Mouse (Mus musculus) bone marrow, adult 2 months (tissue): ENCODE results near the gene Iqsec3. TPM values are rescaled to one million over a fixed set of nuclear protein-coding genes. Genes with fewer than 3 reads are reported as not detected.

Experiments used
- H3K27ac ChIP-seq: fragments of 200-500 bp; 2 replicates; pipeline ENCODE4 v1.5.1; 2012; ENCODE audit warnings: low read depth, mild to moderate bottlenecking, control low read depth, inconsistent platforms, low read length; ENCODE audit not compliant: control insufficient read depth, poor library complexity, insufficient read depth
- H3K4me1 ChIP-seq: fragments of 200-500 bp; 2 replicates; pipeline ENCODE4 v1.6.1; 2011; ENCODE audit warnings: low read length; ENCODE audit not compliant: control insufficient read depth, insufficient read depth
- H3K4me3 ChIP-seq: fragments of 200-500 bp; replicated peaks from 2 replicates; pipeline ENCODE3; 2011; ENCODE audit warnings: mild to moderate bottlenecking, low read depth, low read length, control low read depth; ENCODE audit not compliant: control insufficient read depth
- CTCF ChIP-seq: fragments of 200-500 bp; IDR thresholded peaks from 2 replicates; pipeline ENCODE4 v1.5.1; 2011; ENCODE audit warnings: low read length, control low read depth; ENCODE audit not compliant: control insufficient read depth, insufficient read depth
- POLR2A ChIP-seq: fragments of 200-500 bp; IDR thresholded peaks from 2 replicates; pipeline ENCODE4 v1.6.1; 2011; ENCODE audit warnings: low read depth, mild to moderate bottlenecking, control low read depth, low read length, borderline replicate concordance; ENCODE audit not compliant: control insufficient read depth
- WGBS: fragments of 180-500 bp; shearing (Covaris S2); methylation state at CpG from one replicate; pipeline ENCODE4 v1.1.7; 2018; 5-methylcytosine and 5-hydroxymethylcytosine counted together
- polyA plus RNA-seq: library from polyadenylated mRNA; stranded (reverse); fragments of >200 nt; gene quantifications from 2 replicates; pipeline ENCODE4 v1.2.4, GENCODE M21; 2011; ENCODE audit warnings: low replicate concordance; ENCODE audit not compliant: missing spikeins, insufficient read depth, insufficient read length

Gene Iqsec3
- polyA plus RNA-seq, 1 experiment, result not detected

DNA sequence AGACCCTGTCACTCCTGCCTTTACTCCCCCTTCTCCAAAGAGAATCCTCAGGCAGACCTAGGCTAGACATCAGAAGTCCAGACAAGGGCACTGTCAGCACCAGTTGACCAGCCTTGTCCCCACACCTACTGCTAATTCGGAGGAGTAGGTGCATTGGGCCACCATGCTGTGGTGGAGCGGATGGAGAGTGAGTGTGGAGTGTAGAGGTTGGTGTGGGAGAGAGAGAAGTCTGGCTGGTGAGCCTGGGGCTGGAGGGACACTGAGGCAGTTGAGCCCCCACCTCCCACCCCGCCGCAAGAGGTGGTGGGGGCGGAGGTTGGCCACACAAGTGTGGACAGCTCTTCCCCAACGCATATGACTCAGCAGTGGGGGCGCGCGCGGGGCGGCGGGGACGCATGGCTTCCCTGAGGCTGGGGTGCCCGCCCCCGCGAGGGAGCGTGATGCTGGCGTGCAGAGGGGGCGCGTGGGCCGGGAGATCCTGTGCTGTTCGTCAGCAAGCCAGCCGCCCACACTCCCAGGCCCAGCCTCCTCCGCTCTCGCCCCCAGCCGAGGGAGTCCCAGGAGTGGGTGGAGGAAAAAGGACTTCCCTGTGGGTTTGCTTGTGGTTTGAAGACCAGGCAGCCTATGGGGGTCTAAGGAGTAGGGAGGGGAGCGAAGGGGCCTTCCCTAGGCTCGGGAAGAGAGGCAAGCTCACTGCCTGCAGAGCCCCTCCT lies 10.7 kb downstream of the Iqsec3 start:
- TF ChIP-seq POLR2A (no peak), CTCF (no peak)
- Histone ChIP-seq H3K4me3 (no peak overlapping the region), H3K4me1 (no peaks in the 10 kb centered on the region), H3K27ac (no peak overlapping the region; the same call in 1 of the 2 replicates)
- WGBS, result 4% methylated on average over 28 of the region's 28 CpGs

GRCm38 (mm10) chr6:121457381-121457780 lies 16.1 kb downstream of the Iqsec3 start:
- Histone ChIP-seq H3K27ac (no peak overlapping the region), H3K4me1 (no peaks in the 10 kb centered on the region), H3K4me3 (no peak overlapping the region)
- no peak for TF ChIP-seq CTCF
- no peak for TF ChIP-seq POLR2A
- 52% methylated on average over 8 of the region's 8 CpGs for WGBS

GRCm38 (mm10) chr6:121456651-121457050 lies 16.8 kb downstream of the Iqsec3 start:
- WGBS, result 80% methylated on average over 3 of the region's 3 CpGs
- H3K27ac ChIP-seq, result no peak overlapping the region
- TF ChIP-seq POLR2A (no peak), CTCF (no peak)
- no peaks in the 10 kb centered on the region for H3K4me1 ChIP-seq
- H3K4me3 ChIP-seq, result no peak overlapping the region

GRCm38 (mm10) chr6:121454549-121455494 lies 18.7 kb downstream of the Iqsec3 start:
- no peaks in the 10 kb centered on the region for H3K4me1 ChIP-seq
- TF ChIP-seq CTCF (no peak), POLR2A (no peak)
- H3K4me3 ChIP-seq, result no peak overlapping the region
- H3K27ac ChIP-seq, result no peak overlapping the region
- WGBS, result 72% methylated on average over 12 of the region's 12 CpGs

GRCm38 (mm10) chr6:121453776-121454175 lies 19.7 kb downstream of the Iqsec3 start:
- H3K4me1 ChIP-seq, result no peaks in the 10 kb centered on the region
- 57% methylated on average over 7 of the region's 7 CpGs for WGBS
- no peak overlapping the region for H3K27ac ChIP-seq
- no peak overlapping the region for H3K4me3 ChIP-seq
- TF ChIP-seq POLR2A (no peak), CTCF (no peak)

DNA sequence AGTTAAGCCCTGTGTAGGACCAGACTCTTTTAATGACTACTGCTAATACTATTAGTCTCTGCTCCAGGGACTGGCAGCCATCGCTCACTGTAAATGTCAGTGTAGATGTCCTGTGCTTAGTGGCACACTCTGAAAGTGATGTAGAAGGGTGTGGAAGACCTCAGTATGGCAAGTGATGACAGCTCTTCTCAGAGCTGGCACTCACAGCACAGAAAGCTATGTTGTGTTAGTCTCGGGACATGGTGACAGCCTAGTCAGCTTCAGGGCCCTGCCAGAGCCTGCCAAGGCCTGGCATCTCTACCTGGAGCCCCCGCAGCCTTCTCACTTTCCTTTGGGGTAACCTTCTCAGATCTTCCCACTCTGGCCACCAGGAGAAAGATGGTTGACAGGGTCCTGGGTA lies 21.8 kb downstream of the Iqsec3 start:
- TF ChIP-seq CTCF (no peak), POLR2A (no peak)
- Histone ChIP-seq H3K4me3 (no peak overlapping the region), H3K27ac (no peak overlapping the region), H3K4me1 (no peaks in the 10 kb centered on the region)
- WGBS, result 68% methylated on average over 3 of the region's 3 CpGs

- H3K27ac ChIP-seq, result no peak overlapping the region
- H3K4me1 ChIP-seq, result no peaks in the 10 kb centered on the region
- TF ChIP-seq POLR2A, result no peak
- TF ChIP-seq CTCF, result no peak
- H3K4me3 ChIP-seq, result no peak overlapping the region
- 19% methylated on average over 5 of the region's 5 CpGs for WGBS
Observed at GRCm38 (mm10) chr6:121440696-121441220, 32.7 kb downstream of the Iqsec3 start.

- WGBS, result 46% methylated on average over 6 of the region's 6 CpGs
- TF ChIP-seq POLR2A, result no peak
- no peak for TF ChIP-seq CTCF
- no peak overlapping the region for H3K27ac ChIP-seq
Observed at GRCm38 (mm10) chr6:121424830-121425229, 48.6 kb downstream of the Iqsec3 start.

More at GRCm38 (mm10) chr6:121424830-121425229, 48.6 kb downstream of the Iqsec3 start:
- Histone ChIP-seq H3K4me3 (no peak overlapping the region), H3K4me1 (no peaks in the 10 kb centered on the region)
